ENCODE assay signal across 27 mouse cellular contexts in the genomic region with DNA sequence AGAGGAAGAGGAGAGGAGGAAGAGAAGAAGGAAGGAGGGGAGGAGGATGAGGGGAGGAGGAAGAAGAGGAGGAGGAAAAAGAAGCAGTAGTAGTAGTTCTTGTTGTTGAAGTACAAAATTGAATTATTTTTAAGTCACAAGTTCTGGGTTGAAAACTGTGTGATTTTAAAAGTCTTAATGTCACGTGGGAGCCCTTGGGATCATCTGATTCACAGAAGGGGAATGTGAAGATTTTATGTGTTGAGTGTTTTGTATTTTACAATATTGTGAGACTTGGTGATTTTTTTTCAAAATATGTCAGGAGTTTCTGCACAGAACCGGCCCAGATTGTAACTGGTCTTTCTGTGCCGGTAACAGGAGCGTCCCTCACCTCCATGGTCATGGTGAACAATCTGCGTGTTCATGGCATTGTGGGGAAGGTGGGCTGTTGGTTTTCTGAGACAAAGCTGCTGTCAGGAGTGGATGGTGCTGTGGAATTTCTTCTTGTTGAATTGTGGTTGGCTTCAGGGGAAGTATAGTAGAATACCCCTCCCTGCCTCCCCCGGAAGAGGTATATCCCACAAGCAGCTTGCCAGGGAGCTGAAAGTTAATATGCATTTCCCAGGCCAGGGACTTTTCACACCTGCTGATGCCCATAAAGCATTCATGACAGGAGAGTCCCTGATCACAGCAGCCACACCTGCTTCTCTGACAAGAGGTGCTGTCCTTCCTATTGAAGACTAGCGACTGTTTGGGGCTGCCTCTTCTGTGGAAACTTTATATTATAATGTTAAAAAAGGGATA.
DNase-seq lines count a peak whose midpoint lies in the region; ATAC-seq and TF ChIP-seq lines count a peak whose summit lies in the region.
"Had no signal": no experiment of that assay in that cellular context is flagged by ENCODE, and none has a peak within 500 bp of the region (broad histone marks: within the 10 kb centered on the region; RNA-seq: fewer than 3 reads in every experiment).

No protein-coding gene starts in this region.

- no peaks in the 10 kb centered on the region for H3K36me3 ChIP-seq in CH12.LX (replicated peaks in 1 of 2; ENCODE audit: control insufficient read depth in 1 of 2, insufficient read depth in 1 of 2, low read length in 1 of 2)
- H3K36me3 ChIP-seq in forebrain, embryonic 13.5 days (ENCODE audit: poor library complexity, severe bottlenecking), result no peaks in the 10 kb centered on the region
- H3K36me3 ChIP-seq: embryonic facial prominence, embryonic 13.5 days; hindbrain, embryonic 13.5 days; kidney, embryonic 15.5 days; limb, embryonic 10.5 days; liver, embryonic 15.5 days; lung, embryonic 15.5 days had no signal

- no peak for TF ChIP-seq CTCF in CH12.LX (conservative IDR thresholded peaks at IDR 0.05 in 1 of 2, IDR thresholded peaks at IDR 0.05 in 1 of 2; ENCODE audit: low read depth in 2 of 2, low read length in 2 of 2)

- in situ Hi-C loops in CH12.LX (cut with MboI; ENCODE audit: low pct_ligation_motif_present, low pct_unique_long_range_greater_than_20kb, low sequenced_read_pairs), result no loop called here

- TF ChIP-seq RAD21 in CH12.LX (IDR thresholded peaks at IDR 0.05; ENCODE audit: low read depth, low read length), result no peak

- no peak overlapping the region for H3K27ac ChIP-seq in CH12.LX (ENCODE audit: insufficient read depth, low read depth)
- no peak overlapping the region for H3K27ac ChIP-seq in forebrain, embryonic 13.5 days
- H3K27ac ChIP-seq: embryonic facial prominence, embryonic 13.5 days; heart, adult 2 months; hindbrain, embryonic 13.5 days; kidney, embryonic 15.5 days; left cerebral cortex, adult 2 months; limb, embryonic 10.5 days; liver, embryonic 15.5 days; lung, embryonic 15.5 days; stomach, postnatal 0 days had no signal

- peak; percentile 55 for DNase-seq in heart, adult 11 months
- DNase-seq in heart, adult 8-10 months (ENCODE audit: low spot score), result no peak
- peak; percentile 28 for DNase-seq in CH12.LX (ENCODE audit: extremely low read depth)
- no peak for DNase-seq in layer of hippocampus, adult 11-12 months (ENCODE audit: low spot score)
- DNase-seq in cerebellum, adult 11-12 months, result no peak
- DNase-seq: cerebellum, adult 18-20 months; cerebellum, postnatal 14 days; heart, adult 2 months; kidney, adult 11 months; kidney, postnatal 4 days; layer of hippocampus, adult 9-11 months; liver; lung, postnatal 36 days; thymus, postnatal 36 days had no signal

- TF ChIP-seq POLR2A in CH12.LX (IDR thresholded peaks at IDR 0.05; ENCODE audit: low read depth, low read length), result no peak

- H3K4me3 ChIP-seq in CH12.LX (replicated peaks in 1 of 3; ENCODE audit: low read depth in 2 of 3, low read length in 2 of 3, poor library complexity in 1 of 3), result no peak overlapping the region
- H3K4me3 ChIP-seq in forebrain, embryonic 13.5 days, result no peak overlapping the region
- H3K4me3 ChIP-seq: embryonic facial prominence, embryonic 13.5 days; heart, adult 2 months; hindbrain, embryonic 13.5 days; kidney, embryonic 15.5 days; left cerebral cortex, adult 2 months; limb, embryonic 10.5 days; liver, embryonic 15.5 days; lung, embryonic 15.5 days had no signal

- no peak for TF ChIP-seq EP300 in CH12.LX (IDR thresholded peaks at IDR 0.05; ENCODE audit: low read length)

- dilution Hi-C loops in CH12.LX (cut with MboI; ENCODE audit: extremely low pct_ligation_motif_present, extremely low pct_unique_long_range_greater_than_20kb, low sequenced_read_pairs), result no loop called here

- no peaks in the 10 kb centered on the region for H3K79me2 ChIP-seq in CH12.LX (replicated peaks; ENCODE audit: control insufficient read depth, extremely low read depth, insufficient read depth, poor library complexity, severe bottlenecking)

- H3K27me3 ChIP-seq in CH12.LX (replicated peaks), result no peaks in the 10 kb centered on the region
- H3K27me3 ChIP-seq in forebrain, embryonic 13.5 days, result no peaks in the 10 kb centered on the region
- H3K27me3 ChIP-seq: embryonic facial prominence, embryonic 13.5 days; hindbrain, embryonic 13.5 days; kidney, embryonic 15.5 days; liver, embryonic 15.5 days; lung, embryonic 15.5 days had no signal

- no peaks in the 10 kb centered on the region for H3K9me3 ChIP-seq in CH12.LX (replicated peaks; ENCODE audit: low read length)
- no peaks in the 10 kb centered on the region for H3K9me3 ChIP-seq in forebrain, embryonic 13.5 days (replicated peaks)
- H3K9me3 ChIP-seq: embryonic facial prominence, embryonic 13.5 days; hindbrain, embryonic 13.5 days; kidney, embryonic 15.5 days; limb, embryonic 10.5 days; liver, embryonic 15.5 days; lung, embryonic 15.5 days had no signal

- peaks cover 0 to 42% of the 10 kb centered on the region in 2 experiments; a peak in 3 of 4 replicates for H3K4me1 ChIP-seq in CH12.LX (ENCODE audit: control insufficient read depth in 1 of 2, insufficient read depth in 2 of 2)
- peaks cover 12% of the 10 kb centered on the region for H3K4me1 ChIP-seq in forebrain, embryonic 13.5 days
- H3K4me1 ChIP-seq: embryonic facial prominence, embryonic 13.5 days; hindbrain, embryonic 13.5 days; liver, embryonic 15.5 days; lung, embryonic 15.5 days had no signal

- H3K9ac ChIP-seq in CH12.LX (ENCODE audit: insufficient read depth, low read depth), result no peak overlapping the region
- H3K9ac ChIP-seq in forebrain, embryonic 13.5 days, result no peak overlapping the region
- H3K9ac ChIP-seq: embryonic facial prominence, embryonic 13.5 days; hindbrain, embryonic 13.5 days; kidney, embryonic 15.5 days; liver, embryonic 15.5 days; lung, embryonic 15.5 days had no signal

- no peak overlapping the region for H3K4me2 ChIP-seq in CH12.LX (ENCODE audit: insufficient read depth, low read depth, poor library complexity, severe bottlenecking)
- no peak overlapping the region for H3K4me2 ChIP-seq in forebrain, embryonic 13.5 days
- H3K4me2 ChIP-seq: embryonic facial prominence, embryonic 13.5 days; hindbrain, embryonic 13.5 days; kidney, embryonic 15.5 days; liver, embryonic 15.5 days; lung, embryonic 15.5 days had no signal

- ATAC-seq in common myeloid progenitor, adult 5-6 weeks (replicated peaks; ENCODE audit: low read depth, poor library complexity, severe bottlenecking), result peak; percentile 79
- ATAC-seq in megakaryocyte, adult 5-6 weeks (ENCODE audit: poor library complexity, severe bottlenecking), result peak; percentile 23; the same call in 1 of the 2 replicates
- no peak for ATAC-seq in forebrain, embryonic 13.5 days
- ATAC-seq: forebrain, embryonic 16.5 days; midbrain, embryonic 16.5 days had no signal

- WGBS in forebrain, embryonic 13.5 days, result 91% methylated on average over 7 of the region's 7 CpGs

TF ChIP-seq in CH12.LX, 34 proteins besides CTCF, POLR2A, EP300 and RAD21:
- TF ChIP-seq USF1 (IDR thresholded peaks at IDR 0.05; ENCODE audit: low read depth, low read length) (no peak), GABPA (IDR thresholded peaks at IDR 0.05; ENCODE audit: insufficient replicate concordance, low read depth, low read length) (no peak), SIN3A (IDR thresholded peaks at IDR 0.05; ENCODE audit: low read length) (no peak), USF2 (conservative IDR thresholded peaks at IDR 0.05; ENCODE audit: low read depth, low read length) (no peak), MXI1 (IDR thresholded peaks at IDR 0.05; ENCODE audit: low read depth, low read length) (no peak), POLR2AphosphoS2 (IDR thresholded peaks at IDR 0.05; ENCODE audit: low read depth, low read length) (no peak), PAX5 (IDR thresholded peaks at IDR 0.05; ENCODE audit: low read length) (no peak), MAX (IDR thresholded peaks at IDR 0.05; ENCODE audit: low read length) (no peak), BHLHE40 (IDR thresholded peaks at IDR 0.05; ENCODE audit: low read depth, low read length) (no peak), ZC3H11A (IDR thresholded peaks at IDR 0.05; ENCODE audit: low read depth, low read length) (no peak), JUND (conservative IDR thresholded peaks at IDR 0.05; ENCODE audit: low read depth, low read length) (no peak), RCOR1 (conservative IDR thresholded peaks at IDR 0.05; ENCODE audit: low read depth, low read length) (no peak), TBP (conservative IDR thresholded peaks at IDR 0.05; ENCODE audit: low read depth, low read length) (no peak), HCFC1 (IDR thresholded peaks at IDR 0.05; ENCODE audit: low read depth, low read length) (no peak), MAFK (IDR thresholded peaks at IDR 0.05; ENCODE audit: insufficient replicate concordance, low read length) (no peak), ZKSCAN1 (IDR thresholded peaks at IDR 0.05; ENCODE audit: borderline replicate concordance, low read depth, low read length) (no peak)

Comparison
In these comparisons a context has a peak if more than half of its experiments do, and no peak if none do; other contexts are left out.
1. DNase-seq: peak in heart, adult 11 months (single experiment) and CH12.LX (single experiment); none in heart, adult 8-10 months (single experiment), layer of hippocampus, adult 11-12 months (single experiment) and cerebellum, adult 11-12 months (single experiment).